Mouse (Mus musculus) heart, postnatal 0 days (tissue): ENCODE data around the gene Tsnaxip1. TPM values are rescaled to one million over a fixed set of nuclear protein-coding genes. Genes with fewer than 3 reads are reported as not detected.

ENCODE experiments used
- ATAC-seq: fragments of 200-750 bp; cut with Nextera tagmentation; 2 replicates; pipeline ENCODE4 v1.8.0; 2017; ENCODE audit warnings: low read depth, moderate number of reproducible peaks, moderate library complexity; ENCODE audit not compliant: insufficient read depth
- DNase-seq: peaks from one replicate; pipeline ENCODE4 v3.0.0-alpha.2; 2016; ENCODE audit warnings: low spot score
- H3K27ac ChIP-seq: fragments of 300-500 bp; sonication (generic); 2 replicates; pipeline ENCODE4 v1.5.1; 2014; ENCODE audit warnings: low read depth, mild to moderate bottlenecking
- H3K27me3 ChIP-seq: fragments of 300-500 bp; sonication (generic); 2 replicates; pipeline ENCODE4 v1.6.1; 2014; ENCODE audit warnings: low read length, mixed read lengths; ENCODE audit not compliant: control insufficient read depth, insufficient read depth
- H3K36me3 ChIP-seq: fragments of 300-500 bp; sonication (generic); replicated peaks from 2 replicates; pipeline ENCODE4 v1.6.1; 2014; ENCODE audit warnings: low read length, mixed read lengths; ENCODE audit not compliant: control insufficient read depth, insufficient read depth
- H3K4me1 ChIP-seq: fragments of 300-500 bp; sonication (generic); 2 replicates; pipeline ENCODE4 v1.6.1; 2014; ENCODE audit warnings: antibody characterized with exemption; ENCODE audit not compliant: control insufficient read depth, insufficient read depth
- H3K4me2 ChIP-seq: fragments of 300-500 bp; sonication (generic); 2 replicates; pipeline ENCODE4 v1.6.1; 2014; ENCODE audit warnings: low read depth, mild to moderate bottlenecking, low read length, moderate library complexity
- H3K4me3 ChIP-seq: fragments of 300-500 bp; sonication (generic); 2 replicates; pipeline ENCODE4 v1.5.1; 2014; ENCODE audit warnings: low read depth, low read length
- H3K9ac ChIP-seq: fragments of 300-500 bp; sonication (generic); replicated peaks from 2 replicates; pipeline ENCODE4 v1.6.1; 2014; ENCODE audit warnings: low read depth, low read length, mixed read lengths
- H3K9me3 ChIP-seq: fragments of 300-500 bp; sonication (generic); replicated peaks from 2 replicates; pipeline ENCODE4 v1.6.1; 2016; ENCODE audit warnings: low read length; ENCODE audit not compliant: control insufficient read depth
- CTCF ChIP-seq: IDR thresholded peaks from 2 replicates; pipeline ENCODE4 v1.5.1; 2016; ENCODE audit warnings: antibody characterized with exemption, control low read depth, low read depth
- EP300 ChIP-seq: IDR thresholded peaks from 2 replicates; pipeline ENCODE4 v1.6.1; 2016; ENCODE audit warnings: antibody characterized with exemption, low read depth
- WGBS: fragments of 180-500 bp; shearing (Covaris S2); extraction: QIAGEN DNeasy Blood & Tissue Kit; methylation state at CpG from one replicate; pipeline ENCODE4 v1.1.7; 2014; 5-methylcytosine and 5-hydroxymethylcytosine counted together
- polyA plus RNA-seq: library from polyadenylated mRNA; unstranded; fragments of >200 nt; fragmentation: Nextera tagmentation; extraction: Ambion mirVana; gene quantifications from 2 replicates; pipeline ENCODE4 v1.2.1, GENCODE M21; 2015
- total RNA-seq: library from RNA; depleted of rRNA; stranded (reverse); fragments of >200 nt; gene quantifications from 2 replicates; pipeline ENCODE4 v1.2.3, GENCODE M21; 2014; ENCODE audit warnings: low replicate concordance; rRNA removed

Gene Tsnaxip1
- total and polyA plus RNA-seq, 2 experiments from 2014 or later: not detected

GRCm38 (mm10) chr8:105890870-105891269 lies 63.3 kb downstream of the Tsnaxip1 start:
- no peaks in the 10 kb centered on the region for H3K9me3 ChIP-seq
- WGBS: 89% methylated on average over 6 of the region's 6 CpGs
- ATAC-seq: no peak
- H3K36me3 ChIP-seq: peaks cover 69% of the 10 kb centered on the region
- no peak overlapping the region for H3K4me2 ChIP-seq
- no peak overlapping the region for H3K4me3 ChIP-seq
- H3K9ac ChIP-seq: no peak overlapping the region
- no peaks in the 10 kb centered on the region for H3K27me3 ChIP-seq
- H3K27ac ChIP-seq: no peak overlapping the region
- no peak for DNase-seq
- H3K4me1 ChIP-seq: no peaks in the 10 kb centered on the region
- TF ChIP-seq EP300: no peak
- TF ChIP-seq CTCF: no peak

- H3K27ac ChIP-seq: no peak overlapping the region
- H3K4me1 ChIP-seq: no peaks in the 10 kb centered on the region
- ATAC-seq (no peak), DNase-seq (no peak)
- peaks cover 54% of the 10 kb centered on the region for H3K36me3 ChIP-seq
- H3K27me3 ChIP-seq: no peaks in the 10 kb centered on the region
- H3K9ac ChIP-seq: no peak overlapping the region
- 85% methylated on average over 6 of the region's 6 CpGs for WGBS
- no peak overlapping the region for H3K4me3 ChIP-seq
- H3K4me2 ChIP-seq: no peak overlapping the region
- no peaks in the 10 kb centered on the region for H3K9me3 ChIP-seq
- no peak for TF ChIP-seq EP300
- peak; percentile 40 for TF ChIP-seq CTCF
Measured at GRCm38 (mm10) chr8:105892432-105892831, 64.9 kb downstream of the Tsnaxip1 start.

DNA sequence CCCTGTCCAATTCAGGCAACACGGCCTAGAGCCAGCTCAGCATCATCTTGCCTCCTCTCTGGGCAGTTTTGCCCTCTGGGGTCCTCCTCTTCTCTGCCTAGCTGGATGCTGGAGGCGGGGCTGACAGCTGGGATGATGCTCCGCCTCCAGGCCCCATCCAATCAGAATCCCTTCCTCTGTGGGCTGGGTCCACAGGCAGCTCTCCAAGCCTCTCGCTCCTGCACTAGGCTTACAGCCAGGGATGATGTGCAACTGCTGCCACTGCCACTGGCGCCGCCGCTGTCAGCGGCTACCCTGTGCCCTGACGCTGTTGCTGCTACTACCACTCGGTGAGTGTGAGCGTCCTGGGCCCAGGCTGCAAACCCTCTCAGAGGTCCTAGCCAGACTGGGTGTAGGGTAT lies 65.8 kb downstream of the Tsnaxip1 start, which contains the start of gene Nrn1l:
TSS of gene Nrn1l (plus strand) at position 229 of the 400 bp plus-strand sequence.
- Histone ChIP-seq H3K9me3 (no peaks in the 10 kb centered on the region), H3K27me3 (no peaks in the 10 kb centered on the region), H3K9ac (no peak within 1 kb of the TSS), H3K36me3 (peaks cover 45% of the 10 kb centered on the region), H3K4me1 (no peaks in the 10 kb centered on the region), H3K27ac (no peak within 1 kb of the TSS), H3K4me2 (no peak within 1 kb of the TSS), H3K4me3 (no peak within 1 kb of the TSS)
- peak; percentile 90 for ATAC-seq
- peak; percentile 84 for DNase-seq
- 10% methylated on average over 11 of the region's 11 CpGs for whole genome bisulfite sequencing
- TF ChIP-seq CTCF (no peak), EP300 (no peak)

Other genes with a start within 250 kb of the Tsnaxip1 start
- 10.6 and 15.9 TPM in 2 replicates for gene Ripor1, start 222.5 kb upstream of the Tsnaxip1 start, total RNA-seq
- gene Ripor1, start 222.5 kb upstream of the Tsnaxip1 start, polyA plus RNA-seq: 21.2 and 22.2 TPM in 2 replicates
- gene Ctcf, start 191.2 kb upstream of the Tsnaxip1 start, total RNA-seq: 13.7 and 21.3 TPM in 2 replicates
- 42.0 and 42.3 TPM in 2 replicates for gene Ctcf, start 191.2 kb upstream of the Tsnaxip1 start, polyA plus RNA-seq
- gene Agrp, start 190.3 kb upstream of the Tsnaxip1 start, total RNA-seq: not detected in 2 replicates
- gene Agrp, start 190.3 kb upstream of the Tsnaxip1 start, polyA plus RNA-seq: 0.25 and 0.53 TPM in 2 replicates
- gene Carmil2, start 141.5 kb upstream of the Tsnaxip1 start, total RNA-seq: 1.3 and 1.4 TPM in 2 replicates
- gene Carmil2, start 141.5 kb upstream of the Tsnaxip1 start, polyA plus RNA-seq: 0.05 and 0.10 TPM in 2 replicates
- 8.7 and 12.8 TPM in 2 replicates for gene Acd, start 126.6 kb upstream of the Tsnaxip1 start, total RNA-seq
- 29.1 and 32.1 TPM in 2 replicates for gene Acd, start 126.6 kb upstream of the Tsnaxip1 start, polyA plus RNA-seq
- 14.0 and 15.5 TPM in 2 replicates for gene Pard6a, start 126.6 kb upstream of the Tsnaxip1 start, total RNA-seq
- gene Pard6a, start 126.6 kb upstream of the Tsnaxip1 start, polyA plus RNA-seq: 16.7 and 18.5 TPM in 2 replicates
- gene 4933405L10Rik, start 120.1 kb upstream of the Tsnaxip1 start, total RNA-seq: not detected in 2 replicates
- not detected in 2 replicates for gene 4933405L10Rik, start 120.1 kb upstream of the Tsnaxip1 start, polyA plus RNA-seq
- gene Enkd1, start 119.5 kb upstream of the Tsnaxip1 start, total RNA-seq: 1.1 and 11.1 TPM in 2 replicates
- 4.0 and 5.9 TPM in 2 replicates for gene Enkd1, start 119.5 kb upstream of the Tsnaxip1 start, polyA plus RNA-seq
- gene Gfod2, start 69.1 kb upstream of the Tsnaxip1 start, total RNA-seq: 2.4 and 5.8 TPM in 2 replicates
- gene Gfod2, start 69.1 kb upstream of the Tsnaxip1 start, polyA plus RNA-seq: 6.5 and 6.6 TPM in 2 replicates
- gene Ranbp10, start 381 bp upstream of the Tsnaxip1 start, total RNA-seq: 8.7 and 10.5 TPM in 2 replicates
- gene Ranbp10, start 381 bp upstream of the Tsnaxip1 start, polyA plus RNA-seq: 6.1 and 6.7 TPM in 2 replicates
- gene Cenpt, start 25.5 kb downstream of the Tsnaxip1 start, total RNA-seq: 28.3 and 32.2 TPM in 2 replicates
- 11.5 and 12.9 TPM in 2 replicates for gene Cenpt, start 25.5 kb downstream of the Tsnaxip1 start, polyA plus RNA-seq
- 59.5 and 81.1 TPM in 2 replicates for gene Thap11, start 27.4 kb downstream of the Tsnaxip1 start, total RNA-seq
- 35.5 and 36.6 TPM in 2 replicates for gene Thap11, start 27.4 kb downstream of the Tsnaxip1 start, polyA plus RNA-seq
- gene Nutf2, start 32.8 kb downstream of the Tsnaxip1 start, total RNA-seq: 19.4 and 38.0 TPM in 2 replicates
- 135 and 147 TPM in 2 replicates for gene Nutf2, start 32.8 kb downstream of the Tsnaxip1 start, polyA plus RNA-seq
- gene Edc4, start 53.1 kb downstream of the Tsnaxip1 start, total RNA-seq: 44.3 and 44.9 TPM in 2 replicates
- gene Edc4, start 53.1 kb downstream of the Tsnaxip1 start, polyA plus RNA-seq: 15.1 and 18.1 TPM in 2 replicates
- gene Nrn1l, start 65.8 kb downstream of the Tsnaxip1 start, total RNA-seq: not detected in 2 replicates
- gene Nrn1l, start 65.8 kb downstream of the Tsnaxip1 start, polyA plus RNA-seq: 0.94 and 1.3 TPM in 2 replicates
- 44.2 and 52.4 TPM in 2 replicates for gene Pskh1, start 72.7 kb downstream of the Tsnaxip1 start, total RNA-seq
- gene Pskh1, start 72.7 kb downstream of the Tsnaxip1 start, polyA plus RNA-seq: 15.4 and 15.6 TPM in 2 replicates
- not detected in 2 replicates for gene Ctrl, start 106.1 kb downstream of the Tsnaxip1 start, total RNA-seq
- 0.31 and 0.38 TPM in 2 replicates for gene Ctrl, start 106.1 kb downstream of the Tsnaxip1 start, polyA plus RNA-seq
- gene Psmb10, start 110.7 kb downstream of the Tsnaxip1 start, total RNA-seq: 77.8 and 87.4 TPM in 2 replicates
- 95.3 and 101 TPM in 2 replicates for gene Psmb10, start 110.7 kb downstream of the Tsnaxip1 start, polyA plus RNA-seq
- 0.93 TPM in 1 of 2 replicates, not detected in the other for gene Lcat, start 115.7 kb downstream of the Tsnaxip1 start, total RNA-seq
- 0.51 and 0.56 TPM in 2 replicates for gene Lcat, start 115.7 kb downstream of the Tsnaxip1 start, polyA plus RNA-seq
- gene Slc12a4, start 138.4 kb downstream of the Tsnaxip1 start, total RNA-seq: 36.7 and 40.7 TPM in 2 replicates
- gene Slc12a4, start 138.4 kb downstream of the Tsnaxip1 start, polyA plus RNA-seq: 32.8 and 34.9 TPM in 2 replicates
- not detected in 2 replicates for gene Dpep3, start 151.7 kb downstream of the Tsnaxip1 start, total RNA-seq
- gene Dpep3, start 151.7 kb downstream of the Tsnaxip1 start, polyA plus RNA-seq: not detected in 2 replicates
- 8.5 and 9.8 TPM in 2 replicates for gene Dus2, start 163.6 kb downstream of the Tsnaxip1 start, total RNA-seq
- gene Dus2, start 163.6 kb downstream of the Tsnaxip1 start, polyA plus RNA-seq: 8.6 and 9.0 TPM in 2 replicates
- not detected in 2 replicates for gene Dpep2nb, start 178.2 kb downstream of the Tsnaxip1 start, total RNA-seq
- gene Dpep2nb, start 178.2 kb downstream of the Tsnaxip1 start, polyA plus RNA-seq: 0.20 and 0.21 TPM in 2 replicates
- gene Ddx28, start 184.2 kb downstream of the Tsnaxip1 start, total RNA-seq: 25.8 and 35.4 TPM in 2 replicates
- gene Ddx28, start 184.2 kb downstream of the Tsnaxip1 start, polyA plus RNA-seq: 10.9 TPM in 2 replicates
- 26.6 and 28.3 TPM in 2 replicates for gene Nfatc3, start 231.1 kb downstream of the Tsnaxip1 start, total RNA-seq
- gene Nfatc3, start 231.1 kb downstream of the Tsnaxip1 start, polyA plus RNA-seq: 2.0 and 2.4 TPM in 2 replicates